Mouse (Mus musculus): Measurements from ENCODE around the gene Errfi1.

GRCm38 (mm10) chr4:150889273-150889954 lies 35.7 kb downstream of the Errfi1 start:
- TF ChIP-seq POLR2A (IDR thresholded peaks at IDR 0.05; ENCODE audit: insufficient read depth, low read length) (no peak), CTCF (IDR thresholded peaks at IDR 0.05; ENCODE audit: low read depth, low read length) (no peak), EP300 (IDR thresholded peaks at IDR 0.05; ENCODE audit: insufficient read depth, low read depth, low read length) (peak; percentile 5; the same call in 1 of the 2 replicates)
